Mouse (Mus musculus) MEL (cell line): ENCODE measurements around the gene Cisd3. TPM values are rescaled to one million over a fixed set of nuclear protein-coding genes. Genes with fewer than 3 reads are reported as not detected.

ENCODE experiments used
- DNase-seq: peaks from one replicate; pipeline ENCODE4 v3.0.0; 2011; ENCODE audit warnings: low read depth, low spot score
- H3K27ac ChIP-seq: 2 replicates; pipeline ENCODE4 v1.5.1; 2012; ENCODE audit warnings: low read depth, mild to moderate bottlenecking, control low read depth, low read length, moderate library complexity; ENCODE audit not compliant: control insufficient read depth
- H3K27me3 ChIP-seq, 2 experiments: fragments of 150-350 bp in 1 of 2; sonication (generic) in 1 of 2; 2 replicates each; pipeline ENCODE4 v1.6.1; 2012; ENCODE audit warnings: low read length in 2 of 2, mild to moderate bottlenecking in 2 of 2, improper control_type of control experiment in 1 of 2, moderate library complexity in 1 of 2; ENCODE audit not compliant: insufficient read depth in 2 of 2, control insufficient read depth in 1 of 2
- H3K36me3 ChIP-seq, 2 experiments: 2 replicates each; pipeline ENCODE4 v1.6.1; 2012 to 2014; ENCODE audit warnings: low read length in 2 of 2, improper control_type of control experiment in 1 of 2, inconsistent platforms in 1 of 2, mild to moderate bottlenecking in 1 of 2; ENCODE audit not compliant: insufficient read depth in 2 of 2, control insufficient read depth in 1 of 2
- H3K4me1 ChIP-seq, 2 experiments: fragments of 150-350 bp in 1 of 2; sonication (generic) in 1 of 2; 2 replicates each; pipeline ENCODE4 v1.6.1; 2012; ENCODE audit warnings: low read length in 2 of 2, improper control_type of control experiment in 1 of 2, mild to moderate bottlenecking in 1 of 2; ENCODE audit not compliant: insufficient read depth in 2 of 2, control insufficient read depth in 1 of 2
- H3K4me3 ChIP-seq, 2 experiments: fragments of 150-350 bp in 1 of 2; sonication (generic) in 1 of 2; 2 replicates each; pipeline ENCODE4 v1.5.1; 2012; ENCODE audit warnings: low read depth in 2 of 2, low read length in 2 of 2, mild to moderate bottlenecking in 2 of 2, moderate library complexity in 2 of 2, control low read depth in 1 of 2, improper control_type of control experiment in 1 of 2; ENCODE audit not compliant: control insufficient read depth in 1 of 2, insufficient read depth in 1 of 2
- H3K79me2 ChIP-seq: 2 replicates; pipeline ENCODE4 v1.6.1; 2012; ENCODE audit warnings: mild to moderate bottlenecking, low read length, moderate library complexity; ENCODE audit not compliant: control insufficient read depth, poor library complexity, insufficient read depth
- H3K9ac ChIP-seq: 2 replicates; pipeline ENCODE4 v1.6.1; 2012; ENCODE audit warnings: low read depth, mild to moderate bottlenecking, control low read depth, low read length, moderate library complexity; ENCODE audit not compliant: control insufficient read depth, poor library complexity, severe bottlenecking
- H3K9me3 ChIP-seq: fragments of 150-350 bp; sonication (generic); replicated peaks from 2 replicates; pipeline ENCODE4 v1.6.1; 2012; ENCODE audit warnings: mild to moderate bottlenecking, low read length, improper control_type of control experiment, moderate library complexity; ENCODE audit not compliant: insufficient read depth
- CHD1 ChIP-seq: IDR thresholded peaks from 2 replicates; pipeline ENCODE4 v1.6.1; 2012; ENCODE audit warnings: low read depth, mild to moderate bottlenecking, inconsistent platforms, low read length, improper control_type of control experiment
- CTCF ChIP-seq, 3 experiments: IDR thresholded peaks in 2 of 3; conservative IDR thresholded peaks in 1 of 3; 2 replicates each; pipeline ENCODE4 v1.5.1; 2011 to 2012; ENCODE audit warnings: low read length in 3 of 3, low read depth in 2 of 3, mild to moderate bottlenecking in 2 of 3, improper control_type of control experiment in 1 of 3, inconsistent platforms in 1 of 3, mixed read lengths in 1 of 3, moderate library complexity in 1 of 3; ENCODE audit not compliant: control insufficient read depth in 1 of 3, insufficient read depth in 1 of 3, poor library complexity in 1 of 3, severe bottlenecking in 1 of 3
- ELF1 ChIP-seq: IDR thresholded peaks from 2 replicates; pipeline ENCODE4 v1.6.1; 2014; ENCODE audit warnings: low read depth, mild to moderate bottlenecking, inconsistent platforms, low read length, improper control_type of control experiment, moderate library complexity
- GABPA ChIP-seq: IDR thresholded peaks from 2 replicates; pipeline ENCODE4 v1.6.1; 2012; ENCODE audit warnings: low read depth, mild to moderate bottlenecking, inconsistent platforms, low read length, improper control_type of control experiment, moderate library complexity
- GATA1 ChIP-seq: IDR thresholded peaks from 2 replicates; pipeline ENCODE4 v1.6.1; 2011; ENCODE audit warnings: low read depth, low read length, improper control_type of control experiment
- JUND ChIP-seq: IDR thresholded peaks from 2 replicates; pipeline ENCODE4 v1.6.1; 2011; ENCODE audit warnings: low read depth, mild to moderate bottlenecking, improper control_type of control experiment, low read length
- NRF1 ChIP-seq: IDR thresholded peaks from 2 replicates; pipeline ENCODE4 v1.6.1; 2014; ENCODE audit warnings: low read depth, mild to moderate bottlenecking, inconsistent platforms, low read length, improper control_type of control experiment, moderate library complexity; ENCODE audit not compliant: poor library complexity, insufficient read depth, severe bottlenecking
- POLR2A ChIP-seq, 2 experiments: IDR thresholded peaks; 2 replicates each; pipeline ENCODE4 v1.6.1; 2011 to 2012; ENCODE audit warnings: low read length in 2 of 2, mild to moderate bottlenecking in 2 of 2, control low read depth in 1 of 2, improper control_type of control experiment in 1 of 2, low read depth in 1 of 2, moderate library complexity in 1 of 2; ENCODE audit not compliant: control insufficient read depth in 1 of 2, insufficient read depth in 1 of 2, poor library complexity in 1 of 2
- POLR2AphosphoS2 ChIP-seq: IDR thresholded peaks from 2 replicates; pipeline ENCODE4 v1.6.1; 2011; ENCODE audit warnings: low read length, improper control_type of control experiment
- POLR2AphosphoS5 ChIP-seq: IDR thresholded peaks from 2 replicates; pipeline ENCODE4 v1.6.1; 2012; ENCODE audit warnings: low read depth, borderline replicate concordance, mild to moderate bottlenecking, inconsistent platforms, low read length, moderate library complexity, mixed read lengths
- TBP ChIP-seq: IDR thresholded peaks from 2 replicates; pipeline ENCODE4 v1.8.0; 2011; ENCODE audit warnings: low read depth, low read length, improper control_type of control experiment
- ZC3H11A ChIP-seq: IDR thresholded peaks from 2 replicates; pipeline ENCODE4 v1.6.1; 2012; ENCODE audit warnings: low read depth, mild to moderate bottlenecking, inconsistent platforms, low read length, improper control_type of control experiment
- ZNF384 ChIP-seq: IDR thresholded peaks from 2 replicates; pipeline ENCODE4 v1.6.1; 2012; ENCODE audit warnings: low read depth, mild to moderate bottlenecking, inconsistent platforms, low read length, improper control_type of control experiment
- polyA plus RNA-seq, 2 experiments: library from polyadenylated mRNA; stranded (reverse) in 1 of 2; unstranded in 1 of 2; fragments of >175 nt in 1 of 2; fragments of >200 nt in 1 of 2; gene quantifications; 2 replicates each; pipeline versions ENCODE4 v1.2.1 to v1.2.4; 2012; ENCODE audit warnings: low replicate concordance in 2 of 2, low read depth in 1 of 2; ENCODE audit not compliant: insufficient read length in 2 of 2, insufficient read depth in 1 of 2, missing spikeins in 1 of 2
- total RNA-seq: library from RNA; depleted of rRNA; stranded (reverse); fragments of 300-350 nt; gene quantifications from 2 replicates; pipeline ENCODE4 v1.2.3, GENCODE M21; 2012

Gene Cisd3
- total and polyA plus RNA-seq, 3 experiments = 1.7 to 6.1 TPM; not detected in 1

- peaks cover 3 to 5% of the 10 kb centered on the region in 2 experiments; a peak in 3 of 4 replicates for H3K36me3 ChIP-seq
- H3K9me3 ChIP-seq = no peaks in the 10 kb centered on the region
- no peak for DNase-seq
- H3K4me1 ChIP-seq = peaks cover 0 to 3% of the 10 kb centered on the region in 2 experiments; a peak in 2 of 4 replicates
- no peak overlapping the region for H3K9ac ChIP-seq
- no peak for TF ChIP-seq NRF1
- TF ChIP-seq POLR2A (IDR thresholded peaks at IDR 0.05; ENCODE audit: control insufficient read depth in 1 of 2, insufficient read depth in 1 of 2, low read depth in 1 of 2, low read length in 2 of 2, poor library complexity in 1 of 2) = no peak
- no peak for TF ChIP-seq POLR2AphosphoS2
- no peak for TF ChIP-seq ZNF384
- no peak for TF ChIP-seq GABPA
- TF ChIP-seq ZC3H11A = no peak
- no peak for TF ChIP-seq CHD1
- H3K27ac ChIP-seq = no peak overlapping the region
- no peaks in the 10 kb centered on the region for H3K27me3 ChIP-seq
- no peaks in the 10 kb centered on the region for H3K79me2 ChIP-seq
- H3K4me3 ChIP-seq = no peak overlapping the region
Measured at GRCm38 (mm10) chr11:97716021-97716420, 30.4 kb downstream of the Cisd3 start.

DNA sequence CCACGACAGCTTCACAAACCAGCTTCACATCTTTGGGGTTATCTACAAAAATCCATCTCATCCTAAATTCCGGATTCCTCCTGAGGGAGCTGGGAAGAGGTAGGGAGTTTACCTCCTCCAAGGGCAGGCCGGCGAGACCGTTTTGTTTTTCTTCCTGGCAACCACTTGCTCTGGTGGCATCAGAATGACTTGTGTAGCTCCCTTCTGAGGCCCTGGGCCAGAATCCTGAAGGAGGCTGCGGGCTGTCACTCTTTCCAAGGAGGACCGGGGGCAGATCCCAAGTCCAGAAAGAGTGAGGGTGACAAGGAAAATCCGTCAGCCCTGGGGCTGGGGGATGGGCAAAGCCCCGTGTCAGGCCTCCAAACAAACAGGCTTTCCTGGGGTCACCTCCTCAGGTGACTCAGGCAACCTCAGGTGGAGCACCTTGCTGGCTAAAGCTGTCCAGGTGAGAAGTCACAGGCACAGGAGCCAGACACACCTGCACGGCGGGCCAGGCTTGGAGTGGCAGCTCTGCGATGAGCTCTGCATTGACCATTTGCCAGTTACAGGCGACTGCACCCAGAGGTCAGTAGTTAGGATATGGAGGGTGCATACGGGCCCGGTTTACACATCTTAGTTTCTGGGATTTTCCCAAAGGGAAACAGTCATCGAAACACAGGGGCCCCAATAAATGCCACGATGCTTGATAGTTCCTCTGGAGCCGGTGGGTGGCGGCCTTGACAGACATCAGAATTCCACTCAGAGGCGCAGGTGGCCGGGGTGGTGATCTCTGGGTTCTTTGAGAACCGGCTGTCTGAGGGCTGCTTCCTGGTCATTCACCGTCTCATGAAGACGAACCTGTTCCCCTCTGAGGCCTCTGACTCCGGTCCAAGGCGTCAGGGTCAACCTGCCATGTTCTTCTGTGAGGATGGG, 32.0 kb downstream of the Cisd3 start:
- Histone ChIP-seq H3K9ac (peak overlapping the region; percentile 12; the same call in 1 of the 2 replicates), H3K4me3 (no peak overlapping the region), H3K36me3 (peaks cover 3 to 5% of the 10 kb centered on the region in 2 experiments; a peak in 3 of 4 replicates), H3K4me1 (peaks cover 0 to 3% of the 10 kb centered on the region in 2 experiments; a peak in 2 of 4 replicates), H3K27ac (peak overlapping the region; percentile 53; the same call in 1 of the 2 replicates), H3K27me3 (no peaks in the 10 kb centered on the region), H3K9me3 (no peaks in the 10 kb centered on the region), H3K79me2 (no peaks in the 10 kb centered on the region)
- no peak for DNase-seq
- TF ChIP-seq POLR2AphosphoS5 (no peak), POLR2A (IDR thresholded peaks at IDR 0.05; ENCODE audit: control insufficient read depth in 1 of 2, insufficient read depth in 1 of 2, low read depth in 1 of 2, low read length in 2 of 2, poor library complexity in 1 of 2) (no peak; a peak in 1 of 4 replicates)

- peaks cover 3 to 10% of the 10 kb centered on the region in 2 experiments; a peak in 3 of 4 replicates for H3K36me3 ChIP-seq
- no peak for DNase-seq
- peak overlapping the region; percentile 53; the same call in 1 of the 2 replicates for H3K27ac ChIP-seq
- H3K4me3 ChIP-seq = no peak overlapping the region
- no peak for TF ChIP-seq GATA1
- no peak for TF ChIP-seq TBP
- TF ChIP-seq POLR2AphosphoS2 = no peak
- no peak for TF ChIP-seq CHD1
- TF ChIP-seq JUND = no peak
- TF ChIP-seq ZC3H11A = no peak
- no peak for TF ChIP-seq CTCF (IDR thresholded peaks at IDR 0.05 in 2 of 3, conservative IDR thresholded peaks at IDR 0.05 in 1 of 3; ENCODE audit: control insufficient read depth in 1 of 3, insufficient read depth in 1 of 3, low read depth in 2 of 3, low read length in 3 of 3, poor library complexity in 1 of 3, severe bottlenecking in 1 of 3)
- TF ChIP-seq ELF1 = no peak
- H3K27me3 ChIP-seq = no peaks in the 10 kb centered on the region
- no peaks in the 10 kb centered on the region for H3K79me2 ChIP-seq
- peaks cover 0 to 3% of the 10 kb centered on the region in 2 experiments; a peak in 2 of 4 replicates for H3K4me1 ChIP-seq
- peak overlapping the region; percentile 12; the same call in 1 of the 2 replicates for H3K9ac ChIP-seq
- H3K9me3 ChIP-seq = no peaks in the 10 kb centered on the region
Measured at GRCm38 (mm10) chr11:97718281-97718860, 32.7 kb downstream of the Cisd3 start.
